Mouse (Mus musculus) myocyte (in vitro differentiated cells): ENCODE results near the gene Cst11. TPM values are rescaled to one million over a fixed set of nuclear protein-coding genes. Genes with fewer than 3 reads are reported as not detected.

Source experiments
- H3K27me3 ChIP-seq: one replicate; pipeline ENCODE4 v1.6.1; 2011; ENCODE audit not compliant: control insufficient read depth, insufficient read depth, insufficient read length
- H3K36me3 ChIP-seq: one replicate; pipeline ENCODE4 v1.6.1; 2011; ENCODE audit not compliant: control insufficient read depth, insufficient read depth
- H3K4me2 ChIP-seq: one replicate; pipeline ENCODE4 v1.6.1; 2011; ENCODE audit warnings: low read depth, control low read depth
- H3K4me3 ChIP-seq: one replicate; pipeline ENCODE4 v1.5.1; 2011; ENCODE audit warnings: mild to moderate bottlenecking, control low read depth, moderate library complexity
- H3K79me2 ChIP-seq: one replicate; pipeline ENCODE4 v1.6.1; 2011; ENCODE audit not compliant: control insufficient read depth, insufficient read depth
- H3ac ChIP-seq: one replicate; pipeline ENCODE4 v1.6.1; 2011; ENCODE audit not compliant: control insufficient read depth, insufficient read length
- CEBPB ChIP-seq: IDR thresholded peaks from 2 replicates; pipeline ENCODE4 v1.6.1; 2011; ENCODE audit warnings: mild to moderate bottlenecking, moderate library complexity; ENCODE audit not compliant: poor library complexity, insufficient read depth, severe bottlenecking
- E2F4 ChIP-seq: IDR thresholded peaks from one replicate; pipeline ENCODE4 v1.6.1; 2011; ENCODE audit warnings: mild to moderate bottlenecking, control low read depth, moderate library complexity; ENCODE audit not compliant: insufficient read depth
- MAX ChIP-seq: IDR thresholded peaks from one replicate; pipeline ENCODE4 v1.6.1; 2011; ENCODE audit warnings: low read depth, mild to moderate bottlenecking, control low read depth
- MYOD1 ChIP-seq, 3 experiments: IDR thresholded peaks; one replicate each; pipeline ENCODE4 v1.6.1; 2011; ENCODE audit warnings: control low read depth in 2 of 3, low read depth in 2 of 3, mild to moderate bottlenecking in 2 of 3, moderate library complexity in 1 of 3; ENCODE audit not compliant: insufficient read length in 2 of 3, control insufficient read depth in 1 of 3
- MYOG ChIP-seq, 3 experiments: IDR thresholded peaks; one replicate each; pipeline ENCODE4 v1.6.1; 2011; ENCODE audit warnings: control low read depth in 2 of 3, low read depth in 2 of 3, mild to moderate bottlenecking in 2 of 3; ENCODE audit not compliant: insufficient read length in 2 of 3, control insufficient read depth in 1 of 3, insufficient read depth in 1 of 3
- POLR2A ChIP-seq: IDR thresholded peaks from one replicate; pipeline ENCODE4 v1.6.1; 2011; ENCODE audit warnings: low read depth, mild to moderate bottlenecking, control low read depth, moderate library complexity; ENCODE audit not compliant: insufficient read length
- POLR2AphosphoS2 ChIP-seq: IDR thresholded peaks from one replicate; pipeline ENCODE4 v1.6.1; 2011; ENCODE audit warnings: low read depth, control low read depth; ENCODE audit not compliant: insufficient read length
- REST ChIP-seq: IDR thresholded peaks from one replicate; pipeline ENCODE4 v1.6.1; 2011; ENCODE audit warnings: mild to moderate bottlenecking, control low read depth, moderate library complexity; ENCODE audit not compliant: insufficient read depth, insufficient read length
- SRF ChIP-seq: IDR thresholded peaks from one replicate; pipeline ENCODE4 v1.6.1; 2011; ENCODE audit warnings: low read depth; ENCODE audit not compliant: control insufficient read depth, insufficient read length
- TCF12 ChIP-seq: IDR thresholded peaks from one replicate; pipeline ENCODE4 v1.6.1; 2011; ENCODE audit warnings: mild to moderate bottlenecking, control low read depth; ENCODE audit not compliant: poor library complexity, insufficient read depth, severe bottlenecking
- TCF3 ChIP-seq: IDR thresholded peaks from one replicate; pipeline ENCODE4 v1.6.1; 2011; ENCODE audit warnings: low read depth, control low read depth; ENCODE audit not compliant: insufficient read length
- USF1 ChIP-seq: IDR thresholded peaks from one replicate; pipeline ENCODE4 v1.6.1; 2011; ENCODE audit warnings: low read depth, mild to moderate bottlenecking, control low read depth, moderate library complexity
- polyA plus RNA-seq: library from polyadenylated mRNA; unstranded; fragments of >200 nt; fragmentation: generic; extraction: Trizol; gene quantifications from one replicate; pipeline ENCODE4 v1.2.1, GENCODE M21; 2012; ENCODE audit warnings: missing spikeins

The Cst11 gene
- polyA plus RNA-seq, 1 experiment = not detected

DNA sequence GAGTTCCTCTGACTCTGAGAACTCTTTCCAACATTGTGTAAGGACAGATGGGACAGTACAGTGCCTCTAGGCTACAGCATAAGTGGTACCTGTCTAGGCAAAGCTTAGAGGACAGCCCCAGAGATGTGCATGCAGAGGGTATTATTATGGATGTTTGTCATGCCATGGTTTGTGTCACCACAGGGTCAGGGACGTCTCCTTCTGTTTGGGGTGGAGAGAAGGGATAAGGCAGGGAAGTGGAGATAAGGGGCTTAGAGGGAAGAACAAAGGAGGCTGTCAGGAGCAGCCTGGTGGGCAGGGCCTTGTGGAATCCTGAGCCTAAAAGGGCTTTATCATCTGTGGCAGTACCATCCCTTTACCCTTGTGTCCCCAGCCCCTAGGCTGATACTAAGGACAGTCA is 10.4 kb upstream of the Cst11 start, which contains the start of gene 8030411F24Rik:
8030411F24Rik (plus strand) TSS at position 301 of the 400 bp plus-strand sequence.
- Histone ChIP-seq H3ac (no peak within 1 kb of the TSS), H3K4me2 (no peak within 1 kb of the TSS), H3K36me3 (no peaks in the 10 kb centered on the region), H3K4me3 (no peak within 1 kb of the TSS), H3K79me2 (no peaks in the 10 kb centered on the region), H3K27me3 (no peaks in the 10 kb centered on the region)
- TF ChIP-seq MAX (no peak), E2F4 (no peak), MYOD1 (IDR thresholded peaks at IDR 0.05; ENCODE audit: control insufficient read depth in 1 of 3, insufficient read length in 2 of 3, low read depth in 2 of 3) (no peak), CEBPB (no peak), SRF (no peak), REST (no peak), MYOG (IDR thresholded peaks at IDR 0.05; ENCODE audit: control insufficient read depth in 1 of 3, insufficient read depth in 1 of 3, insufficient read length in 2 of 3, low read depth in 2 of 3) (no peak), POLR2AphosphoS2 (no peak)

DNA sequence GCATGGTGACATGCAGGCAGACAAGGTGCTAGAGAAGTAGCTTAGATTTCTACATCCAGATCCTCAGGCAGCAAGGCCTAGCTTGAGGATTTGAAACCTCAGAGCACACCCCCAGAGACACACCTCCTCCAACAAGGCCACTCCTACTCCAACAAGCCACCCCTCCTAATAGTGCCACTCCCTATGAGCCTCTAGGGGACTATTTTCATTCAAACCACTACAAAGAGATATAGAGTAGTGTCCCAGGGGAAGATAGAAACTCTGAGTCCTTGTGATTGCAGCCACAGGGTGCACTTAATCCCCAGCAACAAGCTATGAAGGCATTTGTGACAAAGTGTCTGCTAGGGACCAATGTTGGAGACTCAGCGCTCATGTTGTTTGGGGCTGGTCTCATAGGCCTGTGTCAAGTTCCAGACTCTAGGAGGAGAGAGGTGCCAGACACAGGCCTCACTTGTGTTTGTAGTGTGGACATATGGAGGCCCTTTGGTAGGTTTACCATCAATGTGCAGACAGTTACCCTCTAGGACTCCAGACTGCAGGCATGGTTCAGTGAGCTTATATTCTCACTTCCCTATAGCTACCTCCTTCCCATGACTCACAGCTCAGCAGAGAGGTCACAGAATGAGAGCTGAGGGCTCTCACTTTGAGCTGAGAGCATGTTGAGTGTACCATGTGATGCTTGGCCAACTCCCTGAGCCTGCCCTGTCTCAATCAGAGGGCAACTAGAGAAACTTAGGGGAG is 7.5 kb downstream of the Cst11 start:
- H3K27me3 ChIP-seq = no peaks in the 10 kb centered on the region
- H3ac ChIP-seq = no peak overlapping the region
- H3K79me2 ChIP-seq = no peaks in the 10 kb centered on the region
- no peak for TF ChIP-seq MYOG (IDR thresholded peaks at IDR 0.05; ENCODE audit: control insufficient read depth in 1 of 3, insufficient read depth in 1 of 3, insufficient read length in 2 of 3, low read depth in 2 of 3)
- TF ChIP-seq TCF3 = no peak
- no peak for TF ChIP-seq USF1
- no peak for TF ChIP-seq POLR2A
- no peak for TF ChIP-seq POLR2AphosphoS2
- no peak for TF ChIP-seq REST
- no peak for TF ChIP-seq MAX
- no peak for TF ChIP-seq MYOD1 (IDR thresholded peaks at IDR 0.05; ENCODE audit: control insufficient read depth in 1 of 3, insufficient read length in 2 of 3, low read depth in 2 of 3)
- TF ChIP-seq E2F4 = no peak
- TF ChIP-seq SRF = no peak
- no peak for TF ChIP-seq CEBPB
- no peak for TF ChIP-seq TCF12
- no peak overlapping the region for H3K4me2 ChIP-seq
- no peak overlapping the region for H3K4me3 ChIP-seq
- no peaks in the 10 kb centered on the region for H3K36me3 ChIP-seq

DNA sequence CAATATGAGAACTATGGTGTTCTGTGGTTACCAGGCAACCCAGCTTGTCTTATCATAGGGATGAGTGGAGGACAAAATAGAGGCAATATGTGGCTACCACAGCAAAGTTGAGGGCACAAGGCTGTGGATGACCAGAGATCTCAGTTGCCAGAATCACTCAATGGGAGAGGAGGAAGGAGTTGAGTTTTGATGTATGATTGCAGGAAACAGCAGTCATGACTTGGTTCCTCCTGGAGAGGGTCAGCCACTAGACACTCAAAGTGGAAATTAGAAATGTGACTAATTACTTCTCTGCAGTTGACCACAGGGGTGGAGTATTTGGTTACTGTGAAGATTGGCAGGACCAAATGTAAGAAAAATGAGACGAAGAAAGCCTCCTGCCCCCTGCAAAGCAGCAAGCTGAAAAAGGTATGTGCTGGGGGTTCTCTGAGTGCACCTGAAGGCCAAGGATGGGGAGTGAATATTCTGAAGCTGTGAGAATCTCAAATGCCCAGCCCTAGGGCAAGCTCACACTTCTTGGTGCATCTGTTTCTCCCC is 16.9 kb downstream of the Cst11 start:
- TF ChIP-seq E2F4 (no peak), MYOD1 (IDR thresholded peaks at IDR 0.05; ENCODE audit: control insufficient read depth in 1 of 3, insufficient read length in 2 of 3, low read depth in 2 of 3) (peak; percentile 55 to 68 (median 63)), USF1 (no peak)
- H3K36me3 ChIP-seq = no peaks in the 10 kb centered on the region
- H3K4me3 ChIP-seq = no peak overlapping the region
- no peak overlapping the region for H3ac ChIP-seq
- H3K4me2 ChIP-seq = peak overlapping the region; percentile 42
- H3K27me3 ChIP-seq = no peaks in the 10 kb centered on the region
- no peaks in the 10 kb centered on the region for H3K79me2 ChIP-seq

DNA sequence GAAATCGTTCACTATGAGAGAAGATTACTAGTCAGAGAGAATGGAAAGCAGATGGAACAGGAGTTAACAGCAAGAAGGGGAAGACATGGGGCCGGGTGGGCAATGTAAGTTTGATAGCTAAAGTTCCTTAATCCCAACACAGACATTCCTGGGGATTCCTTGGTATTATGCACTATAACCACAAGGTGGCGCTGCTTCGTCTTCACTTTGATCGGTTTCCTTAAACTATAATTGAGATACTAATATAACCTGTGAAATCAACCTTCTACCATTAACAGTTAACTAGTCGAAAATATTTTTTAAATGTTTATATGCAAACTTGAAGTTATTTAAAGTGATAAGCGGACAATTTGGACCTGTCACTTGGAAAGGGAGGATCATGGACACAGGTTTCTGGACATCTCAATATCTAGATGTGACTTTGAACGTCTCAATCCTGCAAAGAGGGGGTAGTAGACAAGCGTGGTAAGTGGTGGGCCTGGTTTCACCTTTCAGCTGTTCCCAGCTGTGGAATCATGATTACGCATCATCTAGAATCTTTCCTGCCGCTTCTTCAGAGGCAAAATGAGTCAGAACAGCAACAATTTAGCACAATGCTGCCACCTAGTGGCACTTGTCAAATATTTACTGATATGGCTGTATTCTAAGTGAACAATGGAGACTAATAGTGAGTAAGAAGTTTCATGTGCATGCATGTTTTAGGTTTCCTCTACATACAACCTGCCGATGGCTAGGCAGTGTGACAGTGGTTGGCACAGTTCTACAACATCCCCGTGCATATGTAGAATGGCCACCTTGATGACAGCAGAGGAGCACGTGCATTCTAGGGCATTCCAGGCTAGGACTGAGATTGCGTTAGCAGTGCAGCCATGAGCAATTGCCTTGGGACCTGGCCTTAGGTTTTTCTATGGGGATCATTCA is 19.1 kb downstream of the Cst11 start:
- Histone ChIP-seq H3K4me3 (peak overlapping the region; percentile 9), H3K36me3 (no peaks in the 10 kb centered on the region), H3K79me2 (no peaks in the 10 kb centered on the region), H3K4me2 (peak overlapping the region; percentile 76), H3ac (no peak overlapping the region), H3K27me3 (no peaks in the 10 kb centered on the region)
- TF ChIP-seq TCF3 = no peak
- no peak for TF ChIP-seq MYOG (IDR thresholded peaks at IDR 0.05; ENCODE audit: control insufficient read depth in 1 of 3, insufficient read depth in 1 of 3, insufficient read length in 2 of 3, low read depth in 2 of 3)
- TF ChIP-seq MYOD1 (IDR thresholded peaks at IDR 0.05; ENCODE audit: control insufficient read depth in 1 of 3, insufficient read length in 2 of 3, low read depth in 2 of 3) = no peak
- TF ChIP-seq REST = no peak
- no peak for TF ChIP-seq POLR2AphosphoS2
- TF ChIP-seq SRF = no peak
- no peak for TF ChIP-seq CEBPB
- no peak for TF ChIP-seq TCF12
- TF ChIP-seq MAX = no peak
- no peak for TF ChIP-seq POLR2A
